Mouse (Mus musculus): ENCODE data around the gene Rapgef1.
"Not testable (repeated sequence)": the region's sequence is repeated elsewhere in the genome, so short reads cannot be mapped to it uniquely, and the experiment has no call there.

The Rapgef1 gene

DNA sequence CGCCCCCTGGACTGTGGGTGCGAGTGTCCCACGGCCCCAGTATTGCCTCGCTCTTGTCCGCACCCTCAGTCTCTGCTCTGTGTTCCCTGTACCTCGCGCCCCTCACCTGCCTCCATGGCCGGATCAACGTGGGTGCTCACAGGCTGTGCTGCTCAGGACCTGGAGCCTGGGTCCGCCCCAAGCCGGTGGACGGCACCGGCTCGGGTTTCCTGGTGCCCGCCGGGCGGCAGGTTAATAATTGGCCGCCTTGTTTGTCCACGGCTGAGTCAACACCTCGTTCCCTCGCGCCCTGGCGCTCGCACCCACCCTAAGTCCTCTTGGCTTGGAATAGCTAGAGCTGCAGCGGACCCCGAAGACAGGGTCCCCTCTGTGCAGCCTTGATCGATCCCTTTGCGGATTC, 132.0 kb downstream of the Rapgef1 start, which contains the start of gene Gm13420:
Gene Gm13420, minus strand, starts transcription at position 189 of the 400 bp plus-strand sequence.
- DNase-seq: no peak

DNA sequence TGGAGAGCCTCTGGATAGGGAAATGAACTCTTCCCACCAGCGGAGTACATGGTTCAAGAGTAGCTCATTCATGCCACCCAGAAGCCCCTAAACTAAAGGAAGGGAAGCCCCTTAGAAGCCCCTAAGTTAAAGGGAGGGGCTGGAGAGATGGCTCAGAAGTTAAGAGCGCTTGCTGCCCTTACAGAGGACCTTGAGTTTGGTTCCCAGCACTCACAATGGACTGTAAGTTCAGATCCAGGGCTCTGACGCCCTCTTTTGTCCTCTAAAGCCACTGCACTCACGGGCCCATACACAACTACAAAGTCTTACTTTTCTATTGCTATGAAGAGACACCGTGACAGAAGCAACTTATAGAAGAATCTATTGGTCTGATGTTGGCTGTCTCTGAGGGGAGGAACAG, 132.9 kb downstream of the Rapgef1 start:
- no peak for DNase-seq

DNA sequence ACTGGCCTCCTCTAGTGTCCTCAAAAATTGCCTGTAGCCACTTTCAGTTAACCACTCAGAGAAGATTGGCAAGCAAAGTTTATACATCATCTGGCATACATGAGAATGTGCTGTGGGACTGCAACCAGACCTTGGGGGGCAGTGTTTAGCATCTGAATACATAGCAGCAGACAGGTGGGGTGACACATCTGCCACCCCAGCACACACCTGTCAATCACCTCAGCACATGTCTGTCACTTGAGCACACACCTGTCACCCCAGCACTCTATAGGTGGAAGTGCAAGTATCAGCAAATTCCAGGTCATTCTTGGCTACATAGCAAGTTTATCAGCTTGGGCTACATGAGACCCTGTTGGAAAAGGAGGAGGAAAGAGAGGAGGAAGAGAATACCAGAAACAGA, 136.2 kb downstream of the Rapgef1 start:
- no peak for DNase-seq

DNA sequence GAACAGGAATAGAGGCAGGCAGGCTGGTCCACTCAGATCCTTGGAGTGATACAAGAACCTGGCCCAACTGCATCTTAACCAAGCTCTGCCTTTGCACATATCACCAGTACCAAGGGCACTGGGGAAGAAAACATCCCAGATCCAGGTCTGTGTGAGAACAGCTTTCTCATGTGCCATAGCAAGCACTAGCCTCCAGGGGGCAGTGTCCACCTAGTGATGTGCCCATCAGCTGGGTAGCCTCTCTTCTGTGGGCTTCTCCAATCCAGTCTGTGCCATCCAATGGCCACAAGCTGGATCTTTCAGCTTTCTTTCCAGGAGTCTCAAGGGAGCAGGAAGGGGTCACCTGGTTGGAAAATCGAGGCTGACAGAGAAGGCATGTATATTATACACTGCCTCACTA, 145.3 kb downstream of the Rapgef1 start:
- DNase-seq: peak; percentile 83 to 89

DNA sequence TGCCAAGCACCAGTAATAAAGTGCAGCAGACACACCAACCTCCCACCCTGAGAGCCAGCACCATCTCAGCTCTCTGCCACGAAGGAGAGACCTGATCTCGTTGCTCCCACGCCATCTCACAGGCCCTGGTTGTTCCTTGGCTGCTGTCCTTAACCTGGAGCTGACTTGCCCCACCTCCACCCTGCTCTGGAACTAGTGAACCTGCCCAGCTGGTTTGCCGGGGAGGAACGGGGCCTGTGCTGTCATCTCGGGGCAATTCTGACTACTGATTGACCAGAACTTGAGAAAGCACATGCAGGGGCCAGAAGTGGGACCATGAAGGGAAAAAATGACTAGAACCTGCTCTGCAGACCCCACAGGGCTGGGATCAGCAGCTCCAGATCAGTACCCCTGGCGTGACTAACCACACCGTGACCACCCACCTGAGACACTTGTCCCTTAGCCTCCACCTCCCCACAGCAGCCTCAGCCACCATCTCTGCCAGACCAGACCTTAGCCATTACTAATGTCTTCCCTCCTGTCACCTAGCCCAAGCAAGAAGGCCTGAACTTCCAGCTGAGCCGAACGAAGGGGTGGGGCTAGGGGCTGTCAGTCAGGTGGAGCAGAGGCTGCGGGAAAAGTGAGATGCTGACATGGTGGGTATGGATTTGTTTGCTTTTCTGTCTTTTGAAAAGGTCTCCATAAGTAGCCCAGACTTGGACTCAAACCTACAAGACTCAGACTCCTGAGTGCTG, 148.6 kb downstream of the Rapgef1 start:
- no peak for DNase-seq

DNA sequence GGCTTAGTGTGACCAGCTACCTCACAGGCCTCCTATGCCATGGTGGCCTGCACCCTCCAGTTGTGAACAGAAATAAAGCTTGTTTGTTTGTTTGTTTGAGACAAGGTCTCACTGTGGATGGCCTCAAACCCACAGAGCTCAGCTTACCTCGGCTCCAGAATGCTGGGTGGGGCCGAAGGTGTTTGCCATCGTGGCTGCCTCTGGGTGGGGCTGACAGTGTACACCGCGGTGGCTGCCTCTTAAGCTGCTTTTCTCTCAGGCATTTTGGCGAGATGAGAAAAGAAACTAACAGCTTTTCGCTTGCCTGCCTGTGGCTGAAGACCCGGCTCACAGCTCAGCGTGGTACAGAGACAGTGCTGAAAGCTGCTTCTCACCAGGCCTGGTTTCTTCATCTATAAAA, 149.4 kb downstream of the Rapgef1 start:
- DNase-seq: no peak

DNA sequence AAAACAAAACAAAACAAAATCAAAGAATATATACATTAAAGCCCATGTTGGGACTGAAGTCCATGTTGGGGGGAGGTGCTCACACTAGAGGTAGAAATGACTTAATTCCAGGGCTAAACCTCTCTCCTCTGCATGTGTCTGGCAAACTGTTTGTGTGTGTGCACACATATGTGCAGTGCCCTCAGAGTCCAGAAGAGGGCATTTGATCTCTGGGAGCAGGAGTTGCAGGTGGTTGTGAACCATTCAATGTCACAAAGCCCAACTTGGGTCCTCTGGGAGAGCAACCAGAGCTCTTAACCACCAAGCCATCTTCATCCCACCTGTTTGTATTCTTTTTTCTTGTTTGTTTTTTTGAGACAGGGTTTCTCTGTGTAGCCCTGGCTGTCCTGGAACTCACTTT, 150.6 kb downstream of the Rapgef1 start:
- no peak for DNase-seq

DNA sequence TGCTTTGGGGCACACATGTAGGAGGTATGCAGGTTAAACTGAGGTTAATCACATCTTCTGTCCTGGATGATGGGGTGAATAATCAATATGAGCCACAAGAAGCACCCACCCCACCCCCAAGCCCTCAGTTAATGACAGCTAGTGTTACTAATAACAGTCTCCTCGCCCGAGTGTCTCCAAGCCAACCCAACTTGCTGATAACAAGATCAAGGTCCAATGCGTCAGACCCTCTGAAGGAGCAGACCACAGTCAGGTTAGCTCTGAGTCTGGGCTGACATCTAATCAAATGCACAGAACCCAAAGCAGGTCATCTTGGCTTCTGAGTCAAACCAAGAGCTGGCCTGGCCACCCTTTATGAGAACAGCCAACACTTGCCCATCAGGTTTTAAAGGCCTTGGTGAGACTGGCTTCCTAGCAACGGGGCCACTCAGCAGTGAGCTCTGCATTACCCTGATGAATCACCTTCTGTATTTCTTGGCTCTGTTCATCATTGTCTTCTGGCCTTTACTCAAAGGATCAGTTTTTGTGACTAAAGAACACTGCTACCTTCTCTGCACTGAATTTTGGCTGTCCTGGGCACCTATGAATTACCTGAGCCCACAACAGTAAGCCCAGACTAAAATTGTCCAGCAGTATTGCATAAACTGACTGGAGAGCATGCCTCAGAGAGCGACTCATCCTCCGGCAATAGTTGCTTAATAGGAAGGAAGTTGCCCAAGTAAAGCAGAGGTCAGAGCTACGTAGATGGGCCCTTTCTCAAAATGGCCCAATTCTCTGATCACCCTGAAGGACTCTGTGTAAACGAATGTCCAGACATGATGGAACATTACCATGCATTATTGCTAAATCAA, 152.3 kb downstream of the Rapgef1 start:
- DNase-seq: no peak

DNA sequence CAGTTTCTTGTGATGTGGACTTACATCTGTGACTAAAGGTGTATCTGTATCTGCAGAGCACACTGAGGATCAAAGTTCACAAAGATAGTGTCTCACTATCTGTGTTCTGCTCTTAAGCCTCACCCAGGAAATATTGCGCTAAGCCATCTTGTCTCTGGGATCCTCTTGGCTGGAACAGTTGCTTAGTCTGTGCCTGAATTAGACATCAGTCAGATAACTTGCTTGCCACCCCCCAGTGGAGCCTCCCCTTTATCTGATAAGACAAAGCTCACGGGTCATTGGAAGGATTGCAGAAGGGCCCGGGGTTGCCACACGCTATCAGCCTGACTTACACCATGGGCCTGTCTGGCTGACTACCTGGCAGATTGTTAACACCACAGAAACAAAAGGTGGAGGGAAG, 153.8 kb downstream of the Rapgef1 start:
- DNase-seq: no peak

DNA sequence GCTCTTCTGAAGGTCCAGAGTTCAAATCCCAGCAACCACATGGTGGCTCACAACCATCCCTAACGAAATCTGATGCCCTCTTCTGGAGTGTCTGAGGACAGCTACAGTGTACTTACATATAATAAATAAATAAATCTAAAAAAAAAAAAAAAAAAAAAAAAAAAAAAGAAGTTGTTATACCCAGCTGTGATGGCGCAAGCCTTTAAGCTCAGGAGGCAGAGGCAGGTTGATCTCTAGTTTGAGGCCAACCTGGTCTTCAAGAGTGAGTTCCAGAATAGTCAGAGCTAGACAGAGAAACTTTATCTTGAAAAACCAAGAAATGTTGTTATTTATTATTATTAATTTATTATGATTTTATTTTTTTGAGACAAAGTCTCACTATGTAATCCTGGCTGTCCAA, 161.7 kb downstream of the Rapgef1 start:
- not testable (repeated sequence) for DNase-seq

DNA sequence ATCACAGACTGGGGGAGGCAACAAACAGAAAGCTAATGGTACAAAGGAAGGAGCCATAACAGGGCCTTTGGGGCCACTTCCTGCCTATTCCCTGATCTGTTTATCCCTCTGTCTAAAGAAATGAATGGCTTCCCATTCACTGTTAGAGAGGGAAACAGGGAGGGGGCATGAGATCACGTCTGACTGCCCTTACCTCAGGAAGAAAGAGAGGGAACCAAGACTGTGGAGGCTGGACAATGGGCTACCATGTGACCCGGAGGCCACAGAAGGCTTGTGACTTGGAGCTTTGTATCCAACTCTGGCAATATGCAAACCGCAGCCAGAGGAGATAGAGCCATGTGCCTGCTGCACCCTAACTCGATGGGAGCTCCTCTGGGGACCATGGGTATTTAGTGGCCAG, 164.8 kb downstream of the Rapgef1 start:
- DNase-seq: no peak

DNA sequence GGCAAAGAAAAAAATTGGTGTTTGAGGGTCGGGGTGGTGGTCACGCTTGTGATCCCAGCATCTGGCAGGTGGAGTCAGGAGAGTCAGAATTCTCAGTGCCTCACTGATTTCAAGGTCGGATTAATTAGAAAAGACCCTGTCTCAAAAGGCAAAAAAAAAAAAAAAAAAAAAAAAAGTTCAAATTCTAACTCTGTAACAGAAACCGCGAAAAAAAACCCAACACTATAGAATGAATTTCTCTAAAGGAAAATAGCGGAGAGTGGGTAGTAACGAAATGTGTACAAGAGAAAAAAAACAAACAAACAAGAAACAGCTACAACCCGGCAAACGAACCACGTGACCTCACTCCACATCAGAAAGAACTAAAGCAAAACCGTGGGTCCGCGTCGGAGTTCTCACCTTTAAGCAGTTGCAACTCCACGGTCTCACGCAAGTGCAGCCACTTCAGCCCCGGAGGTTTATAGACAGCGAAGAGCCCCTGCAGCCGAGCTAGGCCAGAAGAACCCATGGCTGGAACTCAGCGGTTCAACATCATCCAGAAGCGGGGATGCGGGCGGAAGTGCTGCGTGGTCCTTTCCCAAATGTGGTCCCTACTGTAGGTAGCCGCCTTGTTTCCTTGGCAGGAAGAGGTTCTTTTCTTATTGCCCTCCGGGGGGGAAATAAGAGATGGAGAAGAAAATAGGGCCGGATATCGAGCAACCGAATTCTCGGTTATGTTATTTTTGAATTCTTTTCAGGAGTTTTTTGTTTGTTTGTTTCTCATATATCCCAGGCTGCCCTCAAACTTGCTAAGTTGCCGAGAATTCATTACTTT, 167.8 kb downstream of the Rapgef1 start, which contains the start of gene Coq4:
Gene Coq4, plus strand, starts transcription at position 390 of the 814 bp plus-strand sequence.
- DNase-seq: peak; percentile 92 to 95

DNA sequence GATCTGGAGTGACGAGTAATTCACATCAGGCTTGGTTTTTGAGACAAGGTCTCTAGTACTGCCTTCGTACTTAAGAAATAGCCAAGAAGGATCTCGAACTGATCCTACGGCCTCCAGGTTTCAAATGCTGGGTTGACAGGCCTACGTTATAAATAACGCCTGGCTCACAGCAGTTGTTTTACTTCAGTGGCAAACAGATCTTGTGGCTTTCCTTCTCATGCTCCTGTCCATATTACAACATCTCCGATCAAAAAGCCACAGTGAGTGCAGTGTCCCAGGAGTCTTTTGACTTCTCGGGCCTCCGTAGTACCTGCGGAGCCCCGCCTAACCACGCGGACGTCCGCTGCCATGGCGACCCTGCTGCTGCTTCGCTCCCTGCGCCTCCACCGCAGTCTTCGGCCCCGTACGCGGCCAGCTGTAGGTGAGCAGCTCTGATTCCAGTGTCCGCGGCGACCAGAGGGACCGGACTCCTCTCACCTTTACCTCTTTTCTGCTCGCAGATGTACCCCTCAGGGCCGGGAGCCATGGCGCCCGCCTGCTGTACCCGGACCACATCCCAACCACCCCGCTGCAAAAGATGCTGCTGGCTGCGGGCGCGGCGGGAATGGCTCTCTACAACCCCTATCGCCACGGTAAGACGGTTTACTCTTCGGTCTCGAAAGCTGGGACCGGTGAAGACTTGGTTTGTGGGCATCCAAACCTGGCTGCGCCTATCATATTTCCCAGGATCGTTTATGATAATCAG, 168.6 kb downstream of the Rapgef1 start, which contains the start of gene Trub2:
Gene Trub2, minus strand, starts transcription at position 566 of the 745 bp plus-strand sequence.
- peak; percentile 86 to 89 for DNase-seq

All from cerebellum, postnatal 10 days (tissue).